Mouse (Mus musculus) small intestine, adult 2 months (tissue): Measurements from ENCODE around the gene Stx19. TPM values are rescaled to one million over a fixed set of nuclear protein-coding genes. Genes with fewer than 3 reads are reported as not detected.
A peak's percentile ranks its signal among the peaks of the same experiment; 100 is the strongest.

ENCODE experiments used
- H3K27ac ChIP-seq: fragments of 200-500 bp; 2 replicates; pipeline ENCODE4 v1.5.1; 2012; ENCODE audit warnings: low read depth, low read length, control low read depth, inconsistent platforms; ENCODE audit not compliant: insufficient read depth
- H3K27me3 ChIP-seq: fragments of 200-500 bp; 2 replicates; pipeline ENCODE4 v1.6.1; 2012; ENCODE audit warnings: mild to moderate bottlenecking, moderate library complexity, low read length, inconsistent platforms; ENCODE audit not compliant: control insufficient read depth, insufficient read depth
- H3K36me3 ChIP-seq: fragments of 200-500 bp; 2 replicates; pipeline ENCODE4 v1.6.1; 2012; ENCODE audit warnings: mild to moderate bottlenecking, low read length, control low read depth, inconsistent platforms; ENCODE audit not compliant: control insufficient read depth, insufficient read depth
- H3K4me1 ChIP-seq: fragments of 200-500 bp; 2 replicates; pipeline ENCODE4 v1.6.1; 2012; ENCODE audit warnings: low read length, inconsistent platforms, mixed read lengths; ENCODE audit not compliant: control insufficient read depth, insufficient read depth, insufficient read length
- H3K4me3 ChIP-seq: fragments of 200-500 bp; 2 replicates; pipeline ENCODE4 v1.5.1; 2012; ENCODE audit warnings: low read depth, mild to moderate bottlenecking, control low read depth, inconsistent platforms, low read length, moderate library complexity
- CTCF ChIP-seq: fragments of 200-500 bp; IDR thresholded peaks from 2 replicates; pipeline ENCODE4 v1.5.1; 2012; ENCODE audit warnings: low read depth, mild to moderate bottlenecking, control low read depth, inconsistent platforms, low read length, moderate library complexity, mixed read lengths; ENCODE audit not compliant: insufficient replicate concordance, insufficient read length; ENCODE audit errors: extremely low read depth
- POLR2A ChIP-seq: fragments of 200-500 bp; IDR thresholded peaks from 2 replicates; pipeline ENCODE4 v1.6.1; 2012; ENCODE audit warnings: low read depth, mild to moderate bottlenecking, control low read depth, inconsistent platforms, low read length, moderate library complexity
- WGBS: fragments of 180-500 bp; shearing (Covaris S2); methylation state at CpG from one replicate; pipeline ENCODE4 v1.1.7; 2018; 5-methylcytosine and 5-hydroxymethylcytosine counted together
- polyA plus RNA-seq: library from polyadenylated mRNA; depleted of rRNA; stranded (reverse); fragments of >200 nt; gene quantifications from 2 replicates; pipeline ENCODE4 v1.2.3, GENCODE M21; 2012

Stx19 gene
- polyA plus RNA-seq, 1 experiment, result not detected

DNA sequence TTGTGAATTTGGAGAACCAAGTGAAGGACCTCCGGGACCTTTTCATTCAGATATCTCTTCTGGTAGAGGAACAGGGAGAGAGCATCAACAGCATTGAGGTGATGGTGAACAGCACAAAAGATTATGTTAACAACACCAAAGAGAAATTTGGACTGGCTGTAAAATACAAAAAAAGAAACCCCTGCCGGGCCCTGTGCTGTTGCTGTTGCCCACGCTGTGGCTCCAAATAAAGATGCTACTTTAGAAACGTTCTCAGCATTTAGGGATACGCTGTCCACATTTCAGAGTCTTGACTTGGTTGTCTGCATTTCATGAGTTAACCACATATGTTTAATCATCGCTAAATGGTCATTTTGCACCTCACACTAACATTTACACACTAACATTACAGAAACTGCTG lies 8.0 kb downstream of the Stx19 start:
- no peak overlapping the region for H3K27ac ChIP-seq
- no peak for TF ChIP-seq CTCF
- TF ChIP-seq POLR2A, result no peak
- no peaks in the 10 kb centered on the region for H3K36me3 ChIP-seq
- 95% methylated on average over 6 of the region's 6 CpGs for WGBS
- no peak overlapping the region for H3K4me3 ChIP-seq
- no peaks in the 10 kb centered on the region for H3K27me3 ChIP-seq
- no peaks in the 10 kb centered on the region for H3K4me1 ChIP-seq

GRCm38 (mm10) chr16:62826156-62827001 lies 11.9 kb downstream of the Stx19 start:
- no peaks in the 10 kb centered on the region for H3K4me1 ChIP-seq
- 72% methylated on average over 12 of the region's 12 CpGs for WGBS
- no peak overlapping the region for H3K4me3 ChIP-seq
- H3K27ac ChIP-seq, result no peak overlapping the region
- no peaks in the 10 kb centered on the region for H3K36me3 ChIP-seq
- H3K27me3 ChIP-seq, result no peaks in the 10 kb centered on the region
- no peak for TF ChIP-seq CTCF
- no peak for TF ChIP-seq POLR2A

GRCm38 (mm10) chr16:62832027-62832426 lies 17.6 kb downstream of the Stx19 start:
- WGBS, result 42% methylated on average over 2 of the region's 2 CpGs
- no peaks in the 10 kb centered on the region for H3K27me3 ChIP-seq
- H3K4me3 ChIP-seq, result no peak overlapping the region
- TF ChIP-seq POLR2A (no peak), CTCF (no peak)
- H3K36me3 ChIP-seq, result no peaks in the 10 kb centered on the region
- H3K4me1 ChIP-seq, result no peaks in the 10 kb centered on the region
- H3K27ac ChIP-seq, result no peak overlapping the region

DNA sequence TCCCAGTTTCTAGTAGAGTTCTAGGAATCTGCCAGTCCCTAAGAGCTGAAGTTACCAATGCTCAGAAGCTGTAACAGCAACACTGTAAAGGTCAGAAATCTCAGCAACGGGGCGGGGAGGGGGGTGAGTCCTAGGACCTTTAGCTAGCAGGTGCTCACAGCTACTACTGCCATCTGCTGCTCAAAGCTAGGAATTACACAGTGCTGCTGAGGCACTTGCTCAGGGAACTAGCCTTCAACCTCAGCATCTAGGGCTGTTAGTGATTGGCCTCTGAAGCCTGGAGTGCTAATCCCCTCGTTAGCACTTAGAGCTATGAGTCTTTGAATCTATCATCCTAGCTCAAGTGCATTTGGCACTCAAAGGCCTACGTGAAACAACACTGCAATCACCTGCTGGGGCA lies 18.0 kb downstream of the Stx19 start:
- 23% methylated on average over 4 of the region's 4 CpGs for WGBS

GRCm38 (mm10) chr16:62834016-62834735 lies 19.7 kb downstream of the Stx19 start:
- no peak overlapping the region for H3K27ac ChIP-seq
- 50% methylated on average over 3 of the region's 3 CpGs for WGBS
- no peak overlapping the region for H3K4me3 ChIP-seq
- no peak for TF ChIP-seq CTCF
- H3K36me3 ChIP-seq, result no peaks in the 10 kb centered on the region
- H3K4me1 ChIP-seq, result no peaks in the 10 kb centered on the region
- no peaks in the 10 kb centered on the region for H3K27me3 ChIP-seq

More for the DNA sequence above, 18.0 kb downstream of the Stx19 start:
- H3K36me3 ChIP-seq, result no peaks in the 10 kb centered on the region
- no peak overlapping the region for H3K27ac ChIP-seq
- H3K27me3 ChIP-seq, result no peaks in the 10 kb centered on the region
- TF ChIP-seq CTCF (peak; percentile 77; the same call in 1 of the 2 replicates), POLR2A (no peak)
- H3K4me3 ChIP-seq, result no peak overlapping the region
- no peaks in the 10 kb centered on the region for H3K4me1 ChIP-seq

DNA sequence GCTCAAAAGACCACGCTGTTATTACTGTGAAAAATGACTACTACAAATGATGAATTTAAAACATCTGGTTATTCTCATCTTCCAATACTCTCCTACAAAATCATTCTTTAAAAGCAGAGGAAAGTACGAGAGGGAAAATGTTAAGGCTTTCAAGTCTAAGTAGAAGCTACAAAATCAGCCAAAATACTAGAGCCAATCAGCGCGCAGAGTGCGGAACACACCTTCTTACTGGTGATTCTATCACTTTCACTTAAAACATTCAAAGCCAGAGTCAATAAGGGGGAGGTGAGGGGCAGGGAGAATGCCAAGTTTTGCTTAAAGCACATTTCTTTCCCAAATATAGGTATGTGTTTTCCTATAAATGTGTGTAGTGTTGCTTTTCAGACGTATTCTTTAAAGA lies 30.9 kb downstream of the Stx19 start:
- Histone ChIP-seq H3K27ac (no peak overlapping the region), H3K27me3 (no peaks in the 10 kb centered on the region), H3K4me3 (no peak overlapping the region), H3K36me3 (no peaks in the 10 kb centered on the region), H3K4me1 (peaks cover 5% of the 10 kb centered on the region)
- no peak for TF ChIP-seq CTCF
- no peak for TF ChIP-seq POLR2A
- WGBS, result 82% methylated on average over 6 of the region's 6 CpGs
